Mouse (Mus musculus) lung, postnatal 0 days (tissue): ENCODE measurements around the gene Blm.

ENCODE experiments used
- CTCF ChIP-seq: IDR thresholded peaks from 2 replicates; pipeline ENCODE4 v1.5.1; 2016; ENCODE audit warnings: antibody characterized with exemption, mild to moderate bottlenecking
- EP300 ChIP-seq: IDR thresholded peaks from 2 replicates; pipeline ENCODE4 v1.6.1; 2016; ENCODE audit warnings: antibody characterized with exemption, mild to moderate bottlenecking, control low read depth

DNA sequence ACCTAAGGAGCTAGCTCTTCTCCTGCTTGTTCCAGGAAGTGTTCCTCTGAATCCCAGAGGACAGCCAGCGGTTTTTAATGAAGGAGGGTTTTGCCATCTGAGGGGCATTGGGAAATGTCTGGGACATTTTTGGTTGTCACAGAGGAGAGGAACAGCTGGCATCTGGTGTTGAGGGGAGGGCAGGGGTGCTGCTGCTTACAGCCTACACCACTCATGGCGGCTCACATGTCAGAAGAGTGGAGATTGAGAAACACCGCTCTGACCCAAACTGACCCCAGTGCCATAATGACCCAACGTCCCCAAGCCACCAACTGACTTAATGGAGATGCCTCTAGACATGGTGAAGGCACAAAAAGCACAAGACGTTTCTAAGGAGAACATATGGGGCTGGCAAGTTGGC lies 27.0 kb upstream of the Blm start:
- TF ChIP-seq CTCF (no peak), EP300 (no peak)
